Mouse (Mus musculus) kidney, adult 2 months (tissue): ENCODE measurements at regions not wholly inside any gene's neighbourhood (a gene's known extent, or its start where the extent isn't known, plus 50 kb on each side); places are given as distances from the start of the nearest gene placed in this dataset.

ENCODE experiments used
- DNase-seq: peaks from one replicate; pipeline ENCODE4 v3.0.0; 2021
- H3K27ac ChIP-seq: fragments of 200-500 bp; 2 replicates; pipeline ENCODE4 v1.5.1; 2012; ENCODE audit warnings: low read depth, low read length, control low read depth, inconsistent platforms; ENCODE audit not compliant: insufficient read depth
- H3K27me3 ChIP-seq: fragments of 200-500 bp; replicated peaks from 2 replicates; pipeline ENCODE4 v1.6.1; 2012; ENCODE audit warnings: mild to moderate bottlenecking, moderate library complexity, low read length, inconsistent platforms; ENCODE audit not compliant: control insufficient read depth, insufficient read depth
- H3K36me3 ChIP-seq: fragments of 200-500 bp; 2 replicates; pipeline ENCODE4 v1.6.1; 2012; ENCODE audit warnings: mild to moderate bottlenecking, moderate library complexity, low read length, inconsistent platforms; ENCODE audit not compliant: control insufficient read depth, insufficient read depth
- H3K4me1 ChIP-seq: fragments of 200-500 bp; 2 replicates; pipeline ENCODE4 v1.6.1; 2011; ENCODE audit warnings: low read length; ENCODE audit not compliant: control insufficient read depth, insufficient read depth
- H3K4me3 ChIP-seq: fragments of 200-500 bp; 2 replicates; pipeline ENCODE4 v1.5.1; 2011; ENCODE audit warnings: mild to moderate bottlenecking, low read depth, low read length, control low read depth; ENCODE audit not compliant: insufficient read depth
- CTCF ChIP-seq: fragments of 200-500 bp; conservative IDR thresholded peaks from 2 replicates; pipeline ENCODE4 v1.5.1; 2011; ENCODE audit warnings: low read depth, mild to moderate bottlenecking, control low read depth, low read length, moderate library complexity, mixed read lengths; ENCODE audit not compliant: insufficient read depth, insufficient read length
- POLR2A ChIP-seq: fragments of 200-500 bp; IDR thresholded peaks from one replicate; pipeline ENCODE4 v1.6.1; 2011; ENCODE audit warnings: low read depth, low read length, control low read depth
- WGBS: fragments of 180-500 bp; shearing (Covaris S2); methylation state at CpG from one replicate; pipeline ENCODE4 v1.1.7; 2018; 5-methylcytosine and 5-hydroxymethylcytosine counted together

DNA sequence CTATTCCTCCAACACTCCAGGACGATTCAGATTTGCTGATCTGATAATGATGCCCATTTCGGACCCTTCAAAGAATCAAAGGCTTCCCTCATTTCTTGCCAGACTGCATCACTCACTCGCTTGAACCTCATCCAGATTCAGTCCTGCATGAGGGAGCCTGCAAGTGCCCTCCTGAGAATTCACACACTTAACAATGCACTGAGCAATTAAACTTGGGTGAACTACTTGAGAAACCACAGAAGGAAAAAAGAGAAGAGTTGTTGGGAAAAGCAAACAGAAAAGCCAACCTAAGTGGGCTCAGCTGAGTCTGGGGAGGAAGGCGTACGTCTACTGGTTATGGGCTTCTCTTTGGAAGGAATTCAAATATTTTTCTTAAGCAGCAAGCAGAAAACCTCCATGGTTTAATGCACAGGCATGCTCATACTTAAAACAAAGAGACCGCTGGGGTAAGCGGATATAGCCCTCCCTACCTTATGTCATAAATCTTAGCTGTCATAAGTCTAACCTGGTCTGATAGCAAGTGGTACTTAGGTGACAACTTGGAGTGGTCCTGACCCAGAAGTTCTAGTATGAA, 343.6 kb upstream of the Jmjd1c start:
- whole genome bisulfite sequencing = 42% methylated on average over 7 of the region's 7 CpGs
- H3K4me1 ChIP-seq = no peaks in the 10 kb centered on the region
- H3K27ac ChIP-seq = no peak overlapping the region
- TF ChIP-seq POLR2A = no peak
- no peak for TF ChIP-seq CTCF
- no peaks in the 10 kb centered on the region for H3K27me3 ChIP-seq
- no peak for DNase-seq
- H3K4me3 ChIP-seq = no peak overlapping the region
- no peaks in the 10 kb centered on the region for H3K36me3 ChIP-seq

DNA sequence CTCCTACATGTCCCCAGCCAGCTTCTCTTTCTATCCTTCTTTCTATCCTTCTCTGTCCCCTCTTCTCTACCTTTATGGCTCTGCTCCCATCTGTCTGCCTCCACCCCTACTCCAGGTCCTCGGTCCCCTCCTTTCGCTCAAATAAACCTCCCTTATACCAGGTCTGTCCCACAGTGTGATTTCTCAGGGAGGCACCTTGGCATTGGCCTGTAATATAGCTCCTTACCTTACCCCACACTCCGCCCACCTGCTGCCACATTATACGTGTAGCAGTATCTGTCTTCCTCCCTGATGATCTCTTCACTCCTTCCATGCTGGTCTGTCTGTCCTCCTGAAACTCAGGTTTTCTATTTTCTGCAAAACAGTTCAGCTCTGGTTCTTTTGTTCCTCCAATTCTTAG, 339.1 kb upstream of the Jmjd1c start:
- H3K4me3 ChIP-seq = no peak overlapping the region
- H3K27me3 ChIP-seq = no peaks in the 10 kb centered on the region
- 83% methylated on average over 4 of the region's 4 CpGs for WGBS
- H3K36me3 ChIP-seq = no peaks in the 10 kb centered on the region
- DNase-seq = no peak
- no peak overlapping the region for H3K27ac ChIP-seq
- TF ChIP-seq CTCF = no peak
- TF ChIP-seq POLR2A = no peak
- no peaks in the 10 kb centered on the region for H3K4me1 ChIP-seq

DNA sequence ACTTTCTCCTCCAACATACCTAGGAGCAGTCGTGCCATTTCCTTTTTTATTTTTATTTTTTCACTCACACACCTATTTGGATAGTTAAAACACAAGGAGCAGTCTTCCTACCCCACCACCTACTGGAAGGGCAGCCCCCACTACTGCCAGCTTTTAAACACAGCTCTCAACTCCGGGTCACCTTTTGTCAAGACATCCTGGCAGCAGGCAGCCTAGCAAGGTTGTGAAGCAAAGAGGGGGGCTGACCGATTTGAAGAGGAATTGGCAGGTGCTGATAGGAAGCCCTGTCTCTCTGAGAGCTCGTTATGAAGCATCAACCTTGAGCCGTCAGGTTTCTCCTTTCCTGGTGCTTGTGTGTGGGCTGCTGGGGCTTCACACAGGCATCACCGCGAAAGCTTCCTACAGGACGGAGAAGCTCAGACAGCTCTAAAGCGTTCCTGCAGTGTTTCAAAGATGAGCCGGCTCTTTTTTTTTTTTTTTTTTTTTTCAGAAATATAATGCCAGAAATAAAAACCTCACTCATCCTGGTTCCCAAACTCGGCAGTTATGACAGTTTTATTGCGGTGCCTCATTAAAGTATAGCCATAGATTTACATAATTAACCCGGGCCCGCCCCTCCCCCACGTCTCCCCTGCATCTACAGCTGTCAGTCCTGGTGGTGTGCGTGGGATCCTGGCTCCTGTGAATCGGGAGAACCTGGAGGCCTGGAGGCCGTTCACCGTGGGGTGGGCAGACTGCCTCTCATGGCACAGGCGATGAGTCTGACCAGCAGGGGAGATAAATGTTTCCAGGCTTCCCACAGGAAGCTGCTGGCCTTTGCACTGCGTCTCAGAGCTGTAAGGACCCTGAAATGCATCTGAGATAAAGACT, 325.5 kb upstream of the Jmjd1c start:
- Histone ChIP-seq H3K27ac (no peak overlapping the region), H3K4me1 (no peaks in the 10 kb centered on the region), H3K27me3 (no peaks in the 10 kb centered on the region), H3K4me3 (no peak overlapping the region), H3K36me3 (no peaks in the 10 kb centered on the region)
- WGBS = 32% methylated on average over 21 of the region's 21 CpGs
- TF ChIP-seq POLR2A (no peak), CTCF (no peak)
- DNase-seq = no peak

DNA sequence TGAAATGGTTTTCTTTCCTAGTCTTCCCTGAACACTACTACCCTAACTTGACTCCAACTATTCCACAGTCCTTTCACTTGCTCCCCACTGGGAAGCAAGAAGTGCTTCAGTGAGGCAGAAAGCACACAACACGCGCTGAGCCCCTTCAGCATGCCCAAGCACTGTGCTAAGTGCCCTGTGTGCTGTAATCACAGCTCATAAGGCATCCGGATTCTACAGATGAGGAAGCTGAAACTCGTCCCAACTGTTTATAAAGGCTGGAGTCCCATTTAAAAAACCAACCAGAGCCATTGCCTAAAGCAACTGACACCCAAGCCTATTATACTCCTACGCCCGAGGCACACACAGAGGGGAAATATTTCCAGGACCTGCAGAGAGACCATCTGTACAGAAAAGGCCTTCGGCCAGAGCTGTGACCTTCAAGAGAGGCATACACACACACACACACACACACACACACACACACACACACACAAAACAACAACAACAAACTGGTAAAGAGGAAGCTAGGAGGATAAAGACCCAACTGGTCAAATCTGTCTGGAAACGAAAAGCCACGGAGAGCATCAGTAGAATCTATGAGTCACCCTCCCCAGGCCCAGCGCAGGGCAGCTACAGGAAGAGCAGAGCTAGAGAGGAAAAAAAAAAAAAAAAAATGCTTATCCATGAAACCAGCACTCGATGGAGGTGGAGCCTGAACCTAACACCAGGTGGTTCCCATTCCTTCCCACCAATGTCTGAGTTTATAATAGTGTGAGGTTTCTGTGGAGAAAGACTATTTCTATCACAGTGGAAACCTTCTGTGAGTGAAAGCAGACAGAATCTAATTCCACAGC, 315.4 kb upstream of the Jmjd1c start:
- DNase-seq = no peak
- Histone ChIP-seq H3K36me3 (no peaks in the 10 kb centered on the region), H3K27me3 (no peaks in the 10 kb centered on the region; the same call in 1 of the 2 replicates), H3K4me3 (no peak overlapping the region), H3K27ac (no peak overlapping the region), H3K4me1 (no peaks in the 10 kb centered on the region)
- no peak for TF ChIP-seq POLR2A
- TF ChIP-seq CTCF = no peak
- 39% methylated on average over 11 of the region's 11 CpGs for WGBS

DNA sequence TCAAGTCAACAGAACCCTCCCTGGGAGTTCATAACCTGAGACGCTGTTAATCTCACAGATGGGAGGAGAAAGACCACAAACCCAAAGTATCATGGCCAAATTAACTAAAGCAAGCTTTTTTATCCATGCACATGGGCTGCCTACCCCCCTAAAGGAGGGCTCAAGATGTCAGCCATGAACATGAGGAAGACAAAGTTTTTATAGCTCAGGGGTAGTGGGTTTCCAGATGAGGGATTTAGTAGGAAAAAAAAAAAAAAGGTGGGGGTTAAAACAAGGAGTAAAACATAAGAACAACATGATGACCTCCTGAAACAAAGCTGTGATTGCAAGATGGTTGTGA, 314.8 kb upstream of the Jmjd1c start:
- 31% methylated on average over 1 of the region's 1 CpGs for WGBS
- no peaks in the 10 kb centered on the region for H3K36me3 ChIP-seq

DNA sequence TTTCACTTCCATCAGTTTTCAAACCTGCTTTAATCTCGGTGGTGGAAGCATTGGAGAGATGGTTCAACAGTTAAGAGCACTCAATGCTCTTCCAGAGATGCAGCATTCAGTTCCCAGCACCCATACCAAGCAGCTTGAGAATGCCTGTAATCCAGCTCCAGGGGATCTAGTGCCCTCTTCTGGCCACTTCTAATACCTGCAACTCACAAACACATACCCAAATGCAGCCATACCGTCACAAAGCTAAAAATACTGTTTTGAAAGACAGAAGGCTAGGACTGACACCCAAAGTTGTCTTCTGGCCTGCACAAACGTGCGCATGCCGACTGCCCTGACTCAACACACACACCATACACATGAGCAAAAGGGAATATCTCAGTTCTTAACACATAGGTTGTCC, 313.9 kb upstream of the Jmjd1c start:
- DNase-seq = no peak
- 95% methylated on average over 5 of the region's 5 CpGs for WGBS
- Histone ChIP-seq H3K4me1 (no peaks in the 10 kb centered on the region), H3K36me3 (no peaks in the 10 kb centered on the region), H3K27ac (no peak overlapping the region), H3K27me3 (no peaks in the 10 kb centered on the region; the same call in 1 of the 2 replicates), H3K4me3 (no peak overlapping the region)
- TF ChIP-seq POLR2A (no peak), CTCF (0 out of 2 replicates have a peak, but pooled peaks have one; percentile 5)

More for the DNA sequence above, 314.8 kb upstream of the Jmjd1c start:
- H3K27me3 ChIP-seq = no peaks in the 10 kb centered on the region; the same call in 1 of the 2 replicates
- H3K27ac ChIP-seq = no peak overlapping the region
- H3K4me3 ChIP-seq = no peak overlapping the region
- TF ChIP-seq CTCF (no peak), POLR2A (no peak)
- no peak for DNase-seq
- no peaks in the 10 kb centered on the region for H3K4me1 ChIP-seq

DNA sequence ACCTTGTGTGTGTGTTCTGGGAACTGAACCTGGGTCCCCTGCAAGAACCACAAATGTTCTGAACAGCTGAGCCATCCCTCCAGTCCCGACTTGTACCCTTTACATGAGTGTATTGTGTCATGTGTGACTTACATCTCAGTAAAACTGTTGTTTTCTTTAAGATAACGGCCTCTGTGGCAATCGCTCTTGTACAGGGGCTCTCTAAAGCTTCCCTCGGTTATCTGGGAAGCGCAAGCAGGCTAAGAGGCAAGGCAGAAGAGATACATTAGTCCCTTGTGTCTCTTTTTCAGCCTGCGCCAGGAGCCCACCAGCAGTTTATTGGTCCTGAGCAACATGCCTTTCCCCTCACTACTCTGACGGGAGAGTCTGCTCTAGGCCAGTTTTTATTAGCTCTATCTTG, 308.1 kb upstream of the Jmjd1c start:
- Histone ChIP-seq H3K36me3 (no peaks in the 10 kb centered on the region), H3K27ac (no peak overlapping the region), H3K4me3 (no peak overlapping the region), H3K4me1 (no peaks in the 10 kb centered on the region), H3K27me3 (no peaks in the 10 kb centered on the region; the same call in 1 of the 2 replicates)
- no peak for DNase-seq
- TF ChIP-seq CTCF (no peak), POLR2A (no peak)
- WGBS = 80% methylated on average over 7 of the region's 7 CpGs
